Mouse (Mus musculus) cerebral cortex, adult 2 months (tissue): ENCODE results near the gene Ube2g1.

ENCODE experiments used
- WGBS: fragments of 180-500 bp; shearing (Covaris S2); methylation state at CpG from one replicate; pipeline ENCODE4 v1.1.7; 2018; 5-methylcytosine and 5-hydroxymethylcytosine counted together

Gene Ube2g1

DNA sequence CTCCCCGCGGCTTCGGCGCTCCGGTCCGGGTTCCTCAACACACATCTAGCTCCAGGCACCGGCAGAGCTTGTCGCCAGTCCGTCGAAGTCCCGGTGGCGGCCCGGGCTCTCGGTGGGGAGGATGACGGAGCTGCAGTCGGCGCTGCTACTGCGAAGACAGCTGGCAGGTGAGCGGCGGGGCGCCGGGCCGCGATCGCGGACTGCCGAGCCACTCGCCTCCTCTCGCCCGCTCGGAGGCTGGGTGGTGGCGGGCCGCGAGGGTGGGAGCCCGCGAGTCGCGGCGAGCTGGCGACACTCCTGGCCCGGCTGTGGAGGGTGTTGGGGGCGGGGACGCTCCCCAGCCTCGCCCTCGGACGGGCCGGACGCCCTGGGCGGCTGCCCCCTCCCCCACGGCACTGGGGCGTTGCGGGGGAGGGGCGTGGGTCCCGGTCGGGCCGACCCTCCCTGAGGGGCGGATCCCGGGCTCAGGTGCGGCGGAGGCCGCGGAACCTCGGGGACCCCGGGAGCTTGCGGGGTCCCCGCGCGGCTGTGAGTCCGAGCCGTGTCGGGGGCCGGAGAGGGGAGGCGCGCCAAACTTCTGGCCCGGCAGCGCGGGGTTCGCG, 487 bp downstream of the Ube2g1 start:
- under 1% methylated on average over 79 of the region's 79 CpGs for WGBS

GRCm38 (mm10) chr11:72608071-72608679, 1.1 kb downstream of the Ube2g1 start:
- WGBS: under 1% methylated on average over 50 of the region's 55 CpGs

DNA sequence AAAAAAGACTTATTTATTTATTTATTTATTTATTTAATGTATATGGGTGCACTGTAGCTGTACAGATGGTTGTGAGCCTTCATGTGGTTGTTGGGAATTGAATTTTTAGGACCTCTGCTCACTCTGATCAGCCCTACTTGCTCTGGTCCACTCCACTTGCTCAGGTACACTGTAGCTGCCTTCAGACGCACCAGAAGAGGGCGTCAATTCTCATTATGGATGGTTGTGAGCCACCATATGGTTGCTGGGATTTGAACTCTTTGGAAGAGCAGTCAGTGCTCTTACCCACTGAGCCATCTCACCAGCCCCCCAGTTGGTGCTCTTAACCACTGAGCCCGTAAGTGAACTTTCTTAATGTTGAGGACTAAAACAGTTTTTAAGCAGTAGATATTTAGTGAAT, 7.3 kb downstream of the Ube2g1 start:
- WGBS: 91% methylated on average over 3 of the region's 3 CpGs

- WGBS: 91% methylated on average over 4 of the region's 4 CpGs
These were observed 8.8 kb downstream of the Ube2g1 start for GRCm38 (mm10) chr11:72615931-72616330.

- 100% methylated on average over 1 of the region's 1 CpGs for WGBS
These were observed 11.4 kb downstream of the Ube2g1 start for GRCm38 (mm10) chr11:72618476-72618875.

DNA sequence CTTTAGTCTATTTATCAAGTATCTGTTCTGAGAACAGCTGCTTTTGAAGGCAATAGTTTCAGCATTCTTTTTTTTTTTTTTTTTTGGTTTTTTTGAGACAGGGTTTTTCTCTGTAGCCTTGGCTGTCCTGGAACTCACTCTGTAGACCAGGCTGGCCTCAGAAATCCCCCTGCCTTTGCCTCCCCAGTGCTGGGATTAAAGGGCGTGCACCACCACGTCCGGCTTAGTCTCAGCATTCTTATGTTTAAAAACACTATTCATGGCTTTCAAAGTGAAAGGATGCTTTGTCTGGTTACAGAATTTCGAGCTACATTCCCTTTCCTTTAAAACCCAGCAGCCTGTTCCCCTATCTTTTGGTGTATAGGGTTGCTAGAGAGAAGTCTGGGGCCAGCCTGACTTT, 35.6 kb downstream of the Ube2g1 start:
- 42% methylated on average over 4 of the region's 4 CpGs for WGBS

- WGBS: 76% methylated on average over 5 of the region's 5 CpGs
These were observed 38.3 kb downstream of the Ube2g1 start for GRCm38 (mm10) chr11:72645386-72645785.

- 39% methylated on average over 2 of the region's 2 CpGs for WGBS
These were observed 43.3 kb downstream of the Ube2g1 start for GRCm38 (mm10) chr11:72650347-72650746.

DNA sequence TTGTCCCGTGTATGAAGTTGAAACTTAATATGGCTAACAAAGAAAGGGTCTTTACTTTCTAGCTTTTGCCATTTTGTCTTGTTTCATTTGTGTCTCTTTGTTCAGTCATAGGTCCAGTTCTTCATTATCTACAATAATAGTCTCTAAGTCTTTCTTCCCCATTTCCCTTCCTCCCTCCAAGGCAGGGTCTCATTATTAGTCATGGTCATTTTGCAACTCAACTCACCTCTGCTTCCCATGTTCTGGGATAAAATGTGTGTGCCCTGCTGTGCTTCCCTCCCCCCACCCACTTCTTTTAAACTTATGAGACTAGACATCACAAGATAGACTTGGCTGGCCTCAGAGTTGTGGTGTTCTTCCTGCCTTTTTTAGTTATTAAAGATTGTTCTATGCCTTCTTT, 53.3 kb downstream of the Ube2g1 start:
- 96% methylated on average over 1 of the region's 1 CpGs for WGBS

DNA sequence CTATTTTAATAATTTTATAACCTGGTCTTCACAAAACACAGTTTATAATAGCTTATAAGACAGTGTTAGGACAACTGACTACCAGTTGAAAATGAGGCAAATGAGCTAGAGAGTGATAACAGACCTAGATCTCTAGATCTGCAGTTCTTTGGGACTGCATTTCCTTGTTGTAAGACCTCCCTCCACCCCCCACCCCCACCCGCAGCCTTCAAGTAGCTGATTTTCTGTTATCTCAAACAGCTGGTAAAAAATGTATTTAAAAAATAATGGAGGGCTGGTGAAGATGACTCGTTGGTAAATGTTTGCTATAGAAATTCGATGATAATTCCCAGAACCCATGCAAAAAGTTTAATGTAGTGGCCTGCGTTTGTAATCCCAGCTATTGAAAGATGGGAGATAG, 57.6 kb downstream of the Ube2g1 start:
- 96% methylated on average over 4 of the region's 4 CpGs for WGBS

- 74% methylated on average over 6 of the region's 6 CpGs for WGBS
These were observed 64.4 kb downstream of the Ube2g1 start for GRCm38 (mm10) chr11:72671294-72671988.

- 49% methylated on average over 1 of the region's 1 CpGs for WGBS
These were observed 65.4 kb downstream of the Ube2g1 start for GRCm38 (mm10) chr11:72672438-72672837.

GRCm38 (mm10) chr11:72675280-72675679, 68.2 kb downstream of the Ube2g1 start:
- 78% methylated on average over 2 of the region's 2 CpGs for WGBS

DNA sequence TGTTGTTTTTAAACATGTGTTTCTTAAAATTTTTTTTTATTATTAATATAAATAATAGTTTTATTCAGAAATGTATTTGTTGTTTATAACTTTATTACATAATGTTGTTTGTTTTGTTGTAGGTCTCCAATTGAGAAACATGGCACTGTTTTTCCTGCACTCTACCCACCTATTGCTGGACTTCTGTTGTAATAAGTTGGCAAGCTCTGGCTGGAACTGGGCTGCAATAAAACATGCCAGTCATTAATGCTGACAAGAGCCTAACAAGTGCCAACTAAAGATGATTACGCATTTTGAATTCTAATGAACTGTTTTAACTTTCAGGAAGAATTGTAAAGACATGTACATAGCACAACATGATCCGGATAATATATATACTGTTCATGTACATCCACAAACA, 76.3 kb downstream of the Ube2g1 start:
- 92% methylated on average over 2 of the region's 2 CpGs for WGBS

DNA sequence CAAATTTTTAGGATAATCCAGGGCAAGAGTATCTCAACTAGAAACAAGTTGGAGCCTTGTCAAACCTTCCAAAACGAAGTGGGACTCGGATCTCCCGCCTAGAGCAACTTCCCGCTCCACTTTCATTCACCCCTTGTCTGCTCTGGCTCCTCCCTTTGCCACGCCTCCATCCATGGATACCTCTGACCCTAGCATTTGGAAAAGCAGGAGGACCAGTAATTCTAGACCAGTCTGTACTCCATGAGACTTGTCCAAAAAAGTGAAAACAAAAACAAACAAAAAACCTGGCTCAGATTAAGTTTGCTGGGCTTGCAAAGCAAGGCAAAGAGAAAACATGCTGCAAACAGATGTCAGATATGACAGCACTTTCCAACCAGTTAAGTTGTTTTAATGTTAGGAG, 81.2 kb downstream of the Ube2g1 start:
- 32% methylated on average over 5 of the region's 5 CpGs for WGBS

GRCm38 (mm10) chr11:72689115-72689514, 82.0 kb downstream of the Ube2g1 start:
- 71% methylated on average over 3 of the region's 3 CpGs for WGBS

DNA sequence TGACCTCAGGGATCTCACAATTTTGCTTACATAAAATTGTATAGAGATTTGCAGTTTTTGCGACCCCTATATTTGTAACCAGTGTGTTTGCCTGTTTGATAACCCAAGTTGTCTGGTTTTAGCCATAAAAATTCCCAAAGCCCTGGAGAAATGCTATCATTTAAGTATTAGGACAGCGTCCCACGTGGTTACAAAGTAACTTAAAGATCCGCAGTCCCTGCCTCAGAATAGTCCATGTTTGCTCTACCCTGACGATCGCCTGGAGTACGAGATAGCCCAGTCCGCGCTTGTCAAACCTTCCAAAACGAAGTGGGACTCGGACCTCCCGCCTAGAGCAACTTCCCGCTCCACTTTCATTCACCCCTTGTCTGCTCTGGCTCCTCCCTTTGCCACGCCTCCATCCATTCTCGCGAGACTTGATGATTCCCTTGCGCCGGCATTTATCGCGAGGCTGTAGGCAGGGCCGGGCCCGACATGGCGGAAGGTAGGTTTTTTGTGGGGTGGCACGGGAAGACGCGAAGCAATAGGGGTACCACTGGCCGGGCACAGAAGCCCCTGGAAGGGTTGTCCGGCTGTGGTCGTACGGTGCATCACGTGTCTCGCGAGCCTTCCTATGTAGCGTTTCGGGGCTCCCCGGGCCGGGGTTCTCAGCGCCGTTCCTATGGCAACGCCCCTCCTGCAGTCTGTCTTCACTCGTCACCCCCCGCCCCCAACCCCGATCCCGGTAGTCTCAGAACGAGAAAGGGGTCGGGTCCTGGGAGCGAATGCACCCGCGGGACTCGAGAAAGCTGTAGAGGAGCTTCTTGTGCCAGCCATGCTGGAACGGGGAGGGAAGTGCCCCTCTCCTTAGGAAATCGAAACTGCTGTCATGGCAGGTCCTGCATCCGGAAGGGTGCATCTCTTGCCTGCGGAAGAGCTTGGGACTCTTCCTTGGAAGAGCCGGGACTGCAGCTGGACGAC, 82.7 kb downstream of the Ube2g1 start, which contains the start of gene Ankfy1:
Gene Ankfy1, plus strand, starts transcription at position 456 of the 960 bp plus-strand sequence.
- WGBS: 1% methylated on average over 56 of the region's 56 CpGs

DNA sequence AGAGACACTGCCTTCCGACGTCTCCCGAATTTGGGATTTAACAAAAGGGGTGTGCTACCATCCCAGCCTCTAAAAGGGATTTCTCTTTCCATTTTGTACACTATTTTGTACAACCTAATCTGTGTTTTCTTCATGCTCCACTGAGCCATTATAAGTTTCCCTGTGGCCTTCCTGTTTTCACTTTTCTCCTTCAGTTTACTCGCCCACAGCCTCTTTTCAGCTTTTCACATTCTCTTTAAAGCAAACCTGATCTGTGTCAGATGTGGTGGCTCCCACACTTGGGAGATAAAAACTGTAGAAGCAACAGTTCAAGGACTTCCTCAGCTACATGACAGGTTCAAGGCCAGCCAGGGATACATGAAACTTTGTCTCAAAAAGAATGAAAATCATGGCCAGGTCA, 85.3 kb downstream of the Ube2g1 start:
- WGBS: 67% methylated on average over 4 of the region's 4 CpGs

DNA sequence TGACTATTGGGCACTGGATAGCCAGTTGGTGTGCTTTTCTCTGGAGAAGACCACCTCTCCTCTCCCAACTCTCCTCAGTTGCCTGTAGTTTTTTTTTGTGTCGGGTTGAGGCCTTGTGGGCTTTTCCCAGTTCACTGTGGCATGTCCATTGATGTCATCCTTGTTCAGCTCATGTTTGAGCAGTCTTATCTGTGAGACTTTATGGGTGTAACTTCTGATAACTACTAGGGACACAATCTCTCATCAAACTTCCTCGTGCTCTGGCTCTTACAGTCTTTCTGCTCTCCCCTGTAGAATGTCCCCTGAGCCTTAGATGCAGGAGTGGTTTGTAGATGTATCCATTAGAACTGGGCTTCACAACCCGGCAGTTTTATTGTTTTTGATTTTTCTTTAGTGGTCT, 87.9 kb downstream of the Ube2g1 start:
- WGBS: 90% methylated on average over 3 of the region's 3 CpGs

DNA sequence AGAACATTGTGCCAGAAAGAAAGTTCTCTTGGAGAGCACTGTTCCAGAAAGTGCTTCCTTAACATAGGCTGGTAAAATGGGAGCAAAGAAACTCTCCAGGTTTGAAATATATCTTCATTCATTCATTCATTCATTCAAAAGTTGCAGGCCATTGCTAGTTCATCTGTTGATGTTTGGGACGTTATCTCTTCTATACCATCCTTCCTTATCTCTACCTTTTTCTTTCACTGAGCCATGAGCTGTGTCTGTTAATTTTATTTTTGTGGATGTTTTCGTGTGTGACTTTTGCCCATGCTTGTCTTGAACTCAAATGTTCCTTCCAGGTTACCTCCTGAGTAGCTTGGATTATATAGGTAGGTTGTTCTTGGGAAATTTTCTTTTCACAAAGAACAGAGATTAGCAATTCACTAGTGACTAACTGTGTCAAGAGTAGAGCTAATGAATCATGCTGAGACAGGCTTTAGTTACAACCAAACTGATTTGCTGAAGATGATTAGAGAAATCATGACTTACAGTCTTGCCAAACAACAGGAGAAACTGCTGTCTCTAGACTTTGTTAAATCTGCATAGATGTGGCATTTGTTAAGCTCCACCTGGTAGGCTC, 89.4 kb downstream of the Ube2g1 start:
- 86% methylated on average over 2 of the region's 2 CpGs for WGBS

GRCm38 (mm10) chr11:72705111-72705510, 98.0 kb downstream of the Ube2g1 start:
- WGBS: 88% methylated on average over 2 of the region's 2 CpGs

GRCm38 (mm10) chr11:72712721-72713120, 105.6 kb downstream of the Ube2g1 start:
- WGBS: 51% methylated on average over 5 of the region's 5 CpGs
